Mouse (Mus musculus): ENCODE measurements around the gene Ednrb. TPM values are rescaled to one million over a fixed set of nuclear protein-coding genes. Genes with fewer than 3 reads are reported as not detected.

The Ednrb gene
- under 1 TPM; 0.47 to 0.75 TPM for total RNA-seq (2023)

GRCm38 (mm10) chr14:103844011-103844549, at the start of gene Ednrb:
Ednrb (minus strand) TSS chr14:103844402.

Other genes starting within 250 kb of the Ednrb start
- gene Slain1, start 194.2 kb downstream of the Ednrb start, total RNA-seq (2023), result 1 to 10 TPM; 3.4 to 3.9 TPM